Mouse (Mus musculus): Measurements from ENCODE around the gene Lmtk2. TPM values are rescaled to one million over a fixed set of nuclear protein-coding genes. Genes with fewer than 3 reads are reported as not detected.
A peak's percentile ranks its signal among the peaks of the same experiment; 100 is the strongest.

Gene Lmtk2
- polyA plus RNA-seq, 1 experiment from 2014 or later = 10.2 TPM

DNA sequence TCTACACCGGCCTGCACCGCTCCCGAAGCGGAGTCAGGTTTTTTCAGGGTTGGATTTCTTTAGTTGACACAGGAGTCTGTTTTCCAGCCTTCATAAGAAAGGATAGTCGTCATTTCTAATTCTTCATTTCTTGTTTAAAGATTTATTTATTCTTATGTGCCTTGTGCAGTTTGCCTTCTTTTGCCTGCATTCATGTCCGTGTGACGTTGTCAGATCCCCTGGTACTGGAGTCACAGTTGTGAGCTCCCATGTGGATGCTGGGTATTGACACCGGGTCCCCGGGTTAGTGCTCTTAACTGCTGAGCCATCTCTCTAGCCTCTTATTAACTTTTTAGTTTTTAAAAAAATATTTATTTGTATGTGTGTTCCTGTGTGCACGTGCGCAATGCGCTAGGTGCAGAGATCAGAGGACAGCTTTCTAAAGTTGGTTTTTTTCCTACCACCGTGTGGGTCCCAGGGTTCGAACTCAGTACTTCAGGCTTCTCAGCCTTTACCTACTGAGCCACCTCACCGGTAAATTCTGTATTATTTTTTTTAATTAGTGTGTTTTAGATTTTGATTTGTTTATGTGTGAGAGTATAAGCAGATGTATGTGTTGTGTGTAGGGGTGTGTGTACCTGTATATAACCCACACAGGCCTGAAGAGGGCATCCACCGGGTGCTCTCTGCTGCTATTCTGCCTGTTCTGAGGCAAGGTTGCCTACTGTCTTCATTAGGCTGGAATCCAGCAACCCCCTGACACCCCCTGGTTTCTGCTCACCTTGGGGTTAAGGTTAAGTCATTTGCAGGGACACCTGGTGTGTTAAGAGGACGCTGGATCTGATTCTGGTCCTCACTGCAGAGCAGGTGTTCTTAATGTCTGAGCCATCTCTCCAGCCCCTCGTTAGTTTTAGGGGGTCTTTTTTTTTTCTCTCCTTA is 123.9 kb downstream of the Lmtk2 start:
- H3K27me3 ChIP-seq = no peaks in the 10 kb centered on the region
- H3K4me1 ChIP-seq (replicated peaks) = peaks cover 36% of the 10 kb centered on the region
- 25% methylated on average over 18 of the region's 18 CpGs for WGBS
- peak overlapping the region; percentile 85 for H3K27ac ChIP-seq (replicated peaks)
- peak overlapping the region; percentile 84 for H3K4me3 ChIP-seq
- peak overlapping the region; percentile 74 for H3K4me2 ChIP-seq
- 0 out of 2 replicates have a peak, but pooled peaks cover 1% of the 10 kb centered on the region for H3K36me3 ChIP-seq
- no peaks in the 10 kb centered on the region for H3K9me3 ChIP-seq
- 0 out of 2 replicates have a peak, but pooled peaks have one; percentile 10 for ATAC-seq (ENCODE audit: low FRiP score, low read depth)
- peak overlapping the region; percentile 89 for H3K9ac ChIP-seq

- 28% methylated on average over 11 of the region's 11 CpGs for WGBS
- H3K27me3 ChIP-seq = no peaks in the 10 kb centered on the region
- H3K9ac ChIP-seq = no peak overlapping the region
- peaks cover 27% of the 10 kb centered on the region for H3K4me1 ChIP-seq (replicated peaks)
- no peak for ATAC-seq (ENCODE audit: low FRiP score, low read depth)
- no peaks in the 10 kb centered on the region for H3K36me3 ChIP-seq
- H3K4me2 ChIP-seq = no peak overlapping the region
- no peaks in the 10 kb centered on the region for H3K9me3 ChIP-seq
- H3K27ac ChIP-seq (replicated peaks) = no peak overlapping the region
- no peak overlapping the region for H3K4me3 ChIP-seq
Measured at GRCm38 (mm10) chr5:144226220-144226619, 126.0 kb downstream of the Lmtk2 start.

DNA sequence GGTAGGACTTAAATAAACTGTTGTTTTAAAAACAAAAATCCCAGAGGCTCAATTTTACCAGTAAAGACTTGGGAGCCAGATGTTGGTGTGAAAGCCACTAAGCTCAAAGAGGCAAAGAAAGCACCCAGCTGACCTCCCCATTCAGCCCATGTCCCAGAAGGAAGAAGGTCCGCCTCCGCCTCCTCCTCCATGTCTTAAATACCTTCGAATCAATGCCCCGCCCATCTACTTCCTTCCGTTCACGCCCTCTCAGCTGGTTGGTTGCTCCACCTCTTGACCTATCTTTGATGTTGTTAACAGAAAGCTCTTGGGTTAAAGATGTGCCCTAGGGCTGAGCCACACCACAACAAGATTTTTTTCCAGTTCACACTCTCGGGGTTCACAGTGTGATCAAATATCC is 130.0 kb downstream of the Lmtk2 start:
- 92% methylated on average over 7 of the region's 7 CpGs for WGBS
- no peaks in the 10 kb centered on the region for H3K9me3 ChIP-seq
- no peaks in the 10 kb centered on the region for H3K4me1 ChIP-seq (replicated peaks)
- no peaks in the 10 kb centered on the region for H3K36me3 ChIP-seq
- ATAC-seq (ENCODE audit: low FRiP score, low read depth) = no peak
- H3K4me3 ChIP-seq = no peak overlapping the region
- no peak overlapping the region for H3K27ac ChIP-seq (replicated peaks)
- no peak overlapping the region for H3K9ac ChIP-seq
- H3K27me3 ChIP-seq = no peaks in the 10 kb centered on the region
- no peak overlapping the region for H3K4me2 ChIP-seq

DNA sequence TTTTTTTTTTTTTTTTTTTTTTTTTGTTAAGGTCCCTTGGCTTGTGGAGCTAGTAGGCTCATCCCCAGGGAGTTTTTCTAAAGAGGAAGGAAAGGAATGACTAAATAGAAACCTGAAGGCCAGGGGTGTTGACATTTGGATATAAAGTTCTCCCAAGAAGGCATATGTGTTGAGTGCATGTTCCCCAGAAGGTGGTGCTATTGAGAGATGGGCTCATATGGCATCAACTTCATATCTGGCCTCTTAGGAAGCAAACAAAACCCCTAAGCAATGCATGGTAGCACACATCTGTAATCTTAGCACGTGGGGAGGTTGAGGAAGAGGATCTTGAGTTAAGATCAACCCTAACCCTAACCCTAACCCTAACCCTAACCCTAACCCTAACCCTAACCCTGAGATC is 131.2 kb downstream of the Lmtk2 start:
- WGBS = 72% methylated on average over 1 of the region's 1 CpGs
- H3K27me3 ChIP-seq = no peaks in the 10 kb centered on the region
- H3K27ac ChIP-seq (replicated peaks) = no peak overlapping the region
- H3K4me2 ChIP-seq = no peak overlapping the region
- H3K9ac ChIP-seq = no peak overlapping the region
- H3K4me3 ChIP-seq = no peak overlapping the region
- no peaks in the 10 kb centered on the region for H3K9me3 ChIP-seq
- no peaks in the 10 kb centered on the region for H3K36me3 ChIP-seq
- ATAC-seq (ENCODE audit: low FRiP score, low read depth) = no peak
- no peaks in the 10 kb centered on the region for H3K4me1 ChIP-seq (replicated peaks)

DNA sequence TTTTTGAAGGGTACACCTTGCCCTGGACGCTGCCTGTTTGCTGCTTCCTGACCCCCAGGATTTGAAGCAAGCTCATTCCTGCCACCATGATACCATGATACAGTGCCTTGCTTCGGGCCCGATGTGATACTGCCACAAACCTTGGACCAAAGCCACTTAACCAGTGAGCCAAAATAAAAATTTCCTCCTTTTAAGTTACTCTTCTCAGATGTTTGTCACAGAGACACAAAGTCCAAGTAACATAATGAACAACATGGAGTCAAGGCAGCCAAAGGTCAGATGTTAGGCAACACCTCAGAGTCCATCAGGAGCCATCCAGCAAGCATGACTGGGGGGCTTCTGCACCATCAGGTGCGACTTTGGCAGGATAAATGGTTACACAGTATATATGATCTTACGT is 132.3 kb downstream of the Lmtk2 start:
- Histone ChIP-seq H3K27ac (replicated peaks) (no peak overlapping the region), H3K9me3 (no peaks in the 10 kb centered on the region), H3K4me1 (replicated peaks) (no peaks in the 10 kb centered on the region), H3K36me3 (no peaks in the 10 kb centered on the region), H3K4me3 (no peak overlapping the region), H3K27me3 (no peaks in the 10 kb centered on the region), H3K9ac (no peak overlapping the region), H3K4me2 (no peak overlapping the region)
- WGBS = 83% methylated on average over 5 of the region's 5 CpGs
- no peak for ATAC-seq (ENCODE audit: low FRiP score, low read depth)

- H3K4me3 ChIP-seq = no peak overlapping the region
- H3K9ac ChIP-seq = no peak overlapping the region
- no peaks in the 10 kb centered on the region for H3K9me3 ChIP-seq
- no peaks in the 10 kb centered on the region for H3K36me3 ChIP-seq
- ATAC-seq (ENCODE audit: low FRiP score, low read depth) = no peak
- H3K27ac ChIP-seq (replicated peaks) = no peak overlapping the region
- no peak overlapping the region for H3K4me2 ChIP-seq
- 83% methylated on average over 6 of the region's 6 CpGs for WGBS
- no peaks in the 10 kb centered on the region for H3K27me3 ChIP-seq
- no peaks in the 10 kb centered on the region for H3K4me1 ChIP-seq (replicated peaks)
Measured at GRCm38 (mm10) chr5:144234222-144234621, 134.0 kb downstream of the Lmtk2 start.

DNA sequence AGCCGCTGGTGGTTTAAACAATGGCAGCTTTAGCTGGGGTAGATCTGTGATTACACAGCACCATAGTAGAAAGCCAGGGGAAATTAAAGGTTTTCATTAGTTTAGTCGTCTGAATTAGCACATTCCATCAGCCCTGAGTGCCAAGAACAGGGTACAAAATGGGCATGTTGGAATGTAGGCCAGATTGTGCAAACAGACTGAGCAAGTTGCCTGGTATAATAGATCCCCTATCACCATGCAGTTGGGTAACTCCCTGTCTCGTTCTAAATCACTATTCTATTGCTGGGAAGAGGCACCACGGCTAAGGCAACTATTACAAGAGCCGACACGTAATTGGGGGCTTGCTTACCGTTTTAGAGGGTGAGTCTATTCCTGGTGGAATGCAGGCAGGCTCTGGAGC is 134.5 kb downstream of the Lmtk2 start:
- H3K27ac ChIP-seq (replicated peaks) = no peak overlapping the region
- 88% methylated on average over 7 of the region's 7 CpGs for WGBS
- no peaks in the 10 kb centered on the region for H3K27me3 ChIP-seq

More for the DNA sequence above, 134.5 kb downstream of the Lmtk2 start:
- no peak for ATAC-seq (ENCODE audit: low FRiP score, low read depth)
- H3K36me3 ChIP-seq = no peaks in the 10 kb centered on the region
- no peaks in the 10 kb centered on the region for H3K4me1 ChIP-seq (replicated peaks)
- no peaks in the 10 kb centered on the region for H3K9me3 ChIP-seq
- no peak overlapping the region for H3K4me2 ChIP-seq
- H3K9ac ChIP-seq = no peak overlapping the region
- H3K4me3 ChIP-seq = no peak overlapping the region

Other genes starting within 250 kb of the Lmtk2 start
- gene Ankrd61, start 202.8 kb upstream of the Lmtk2 start, polyA plus RNA-seq (2015; fragmentation: Nextera tagmentation; extraction: Ambion mirVana) = 0.21 and 0.36 TPM in 2 replicates
- 88.8 and 89.5 TPM in 2 replicates for gene Aimp2, start 190.6 kb upstream of the Lmtk2 start, polyA plus RNA-seq (2015; fragmentation: Nextera tagmentation; extraction: Ambion mirVana)
- gene Pms2, start 190.5 kb upstream of the Lmtk2 start, polyA plus RNA-seq (2015; fragmentation: Nextera tagmentation; extraction: Ambion mirVana) = 26.8 and 31.0 TPM in 2 replicates
- 1.5 and 2.6 TPM in 2 replicates for gene Gm42421, start 172.3 kb upstream of the Lmtk2 start, polyA plus RNA-seq (2015; fragmentation: Nextera tagmentation; extraction: Ambion mirVana)
- gene Rsph10b, start 167.4 kb upstream of the Lmtk2 start, polyA plus RNA-seq (2015; fragmentation: Nextera tagmentation; extraction: Ambion mirVana) = 4.0 and 5.2 TPM in 2 replicates
- 71.7 and 78.1 TPM in 2 replicates for gene Ccz1, start 85.6 kb upstream of the Lmtk2 start, polyA plus RNA-seq (2015; fragmentation: Nextera tagmentation; extraction: Ambion mirVana)
- 0.43 TPM in 1 of 2 replicates, not detected in the other for gene Ocm, start 73.8 kb upstream of the Lmtk2 start, polyA plus RNA-seq (2015; fragmentation: Nextera tagmentation; extraction: Ambion mirVana)
- 0.04 and 0.10 TPM in 2 replicates for gene Bhlha15, start 89.8 kb downstream of the Lmtk2 start, polyA plus RNA-seq (2015; fragmentation: Nextera tagmentation; extraction: Ambion mirVana)
- 43.0 and 47.4 TPM in 2 replicates for gene Tecpr1, start 123.2 kb downstream of the Lmtk2 start, polyA plus RNA-seq (2015; fragmentation: Nextera tagmentation; extraction: Ambion mirVana)
- gene Bri3, start 144.0 kb downstream of the Lmtk2 start, polyA plus RNA-seq (2015; fragmentation: Nextera tagmentation; extraction: Ambion mirVana) = 105 and 106 TPM in 2 replicates

All from hindbrain, embryonic 15.5 days (tissue).